Mouse (Mus musculus) liver, postnatal 0 days (tissue): ENCODE results near the gene Klhl24. TPM values are rescaled to one million over a fixed set of nuclear protein-coding genes. Genes with fewer than 3 reads are reported as not detected.
A peak's percentile ranks its signal among the peaks of the same experiment; 100 is the strongest.

Source experiments
- ATAC-seq: fragments of 200-750 bp; cut with Nextera tagmentation; 2 replicates; pipeline ENCODE4 v1.8.0; 2017; ENCODE audit warnings: mild to moderate bottlenecking, moderate library complexity
- DNase-seq: peaks from one replicate; pipeline ENCODE4 v3.0.0-alpha.2; 2016
- H3K27ac ChIP-seq: fragments of 300-500 bp; sonication (generic); 2 replicates; pipeline ENCODE4 v1.5.1; 2014; ENCODE audit warnings: antibody characterized with exemption, moderate library complexity, mild to moderate bottlenecking, low read depth
- H3K27me3 ChIP-seq: fragments of 300-500 bp; sonication (generic); 2 replicates; pipeline ENCODE4 v1.6.1; 2014; ENCODE audit warnings: low read length, control low read depth, mixed read lengths; ENCODE audit not compliant: insufficient read depth
- H3K36me3 ChIP-seq: fragments of 300-500 bp; sonication (generic); replicated peaks from 2 replicates; pipeline ENCODE4 v1.6.1; 2014; ENCODE audit warnings: mild to moderate bottlenecking, control low read depth, low read length, moderate library complexity, mixed read lengths; ENCODE audit not compliant: insufficient read depth
- H3K4me1 ChIP-seq: fragments of 300-500 bp; sonication (generic); 2 replicates; pipeline ENCODE4 v1.6.1; 2014; ENCODE audit warnings: antibody characterized with exemption, mild to moderate bottlenecking, control low read depth; ENCODE audit not compliant: insufficient read depth
- H3K4me2 ChIP-seq: fragments of 300-500 bp; sonication (generic); 2 replicates; pipeline ENCODE4 v1.6.1; 2014; ENCODE audit warnings: low read depth, mild to moderate bottlenecking, low read length, moderate library complexity, mixed read lengths
- H3K4me3 ChIP-seq: fragments of 300-500 bp; sonication (generic); 2 replicates; pipeline ENCODE4 v1.5.1; 2014; ENCODE audit warnings: low read depth, low read length
- H3K9ac ChIP-seq: fragments of 300-500 bp; sonication (generic); replicated peaks from 2 replicates; pipeline ENCODE4 v1.6.1; 2014; ENCODE audit warnings: mild to moderate bottlenecking, moderate library complexity
- H3K9me3 ChIP-seq: fragments of 300-500 bp; sonication (generic); 2 replicates; pipeline ENCODE4 v1.6.1; 2016; ENCODE audit warnings: mild to moderate bottlenecking, control low read depth, low read length, mixed read lengths
- CTCF ChIP-seq: sonication (generic); IDR thresholded peaks from 2 replicates; pipeline ENCODE4 v1.5.1; 2016; ENCODE audit warnings: antibody characterized with exemption, low read depth
- EP300 ChIP-seq: IDR thresholded peaks from 2 replicates; pipeline ENCODE4 v1.6.1; 2016; ENCODE audit warnings: antibody characterized with exemption, low read depth, mild to moderate bottlenecking
- WGBS: fragments of 180-500 bp; shearing (Covaris S2); extraction: QIAGEN DNeasy Blood & Tissue Kit; methylation state at CpG from one replicate; pipeline ENCODE4 v1.1.7; 2014; ENCODE audit not compliant: insufficient replicate concordance; 5-methylcytosine and 5-hydroxymethylcytosine counted together
- polyA plus RNA-seq: library from polyadenylated mRNA; unstranded; fragments of >200 nt; fragmentation: Nextera tagmentation; extraction: Ambion mirVana; gene quantifications from 2 replicates; pipeline ENCODE4 v1.2.1, GENCODE M21; 2015

The Klhl24 gene
- polyA plus RNA-seq, result 10.5 and 12.1 TPM in 2 replicates

DNA sequence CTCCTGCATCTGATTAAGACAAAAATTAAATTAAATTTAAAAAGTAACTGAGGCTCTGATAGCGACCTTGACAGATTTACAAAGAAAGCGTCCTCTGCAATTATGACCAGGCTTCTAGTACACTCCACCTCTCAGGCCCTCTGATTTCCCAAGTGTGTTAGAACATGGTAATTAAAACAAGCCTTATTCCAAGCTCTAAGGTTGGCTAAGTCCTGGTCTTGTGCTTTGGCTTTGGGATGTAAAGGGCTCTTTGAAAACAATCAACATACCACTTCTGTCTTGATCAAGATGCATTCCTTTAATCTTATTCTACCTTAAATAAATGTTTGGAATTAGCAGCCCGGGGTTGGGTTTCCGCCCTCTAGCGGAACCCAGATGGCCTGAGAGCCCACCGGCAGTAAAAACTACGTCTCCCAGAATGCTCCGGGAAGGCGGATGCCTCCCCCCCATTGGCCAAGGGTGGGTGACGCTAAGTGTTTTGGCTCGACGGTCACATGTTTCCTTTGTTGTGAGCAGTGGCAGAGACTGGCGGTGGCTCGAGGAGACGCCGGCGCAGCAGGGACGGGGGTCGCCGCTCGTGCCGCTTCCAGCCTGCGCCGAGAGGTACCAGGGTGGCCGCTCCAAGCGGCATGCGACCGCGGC, at the start of gene Klhl24:
TSS of gene Klhl24 (plus strand) at position 474 of the 642 bp plus-strand sequence.
- H3K9me3 ChIP-seq, result no peaks in the 10 kb centered on the region
- peak within 1 kb of the TSS; percentile 87 for H3K4me3 ChIP-seq
- 0 out of 2 replicates have a peak, but pooled peaks cover 3% of the 10 kb centered on the region for H3K36me3 ChIP-seq
- H3K4me2 ChIP-seq, result peak within 1 kb of the TSS; percentile 79
- H3K27me3 ChIP-seq, result no peaks in the 10 kb centered on the region
- H3K4me1 ChIP-seq, result 0 out of 2 replicates have a peak, but pooled peaks cover 3% of the 10 kb centered on the region
- 3% methylated on average over 29 of the region's 29 CpGs for WGBS
- ATAC-seq, result peak; percentile 86
- TF ChIP-seq EP300 (0 out of 2 replicates have a peak, but pooled peaks have one; percentile 14), CTCF (peak; percentile 83)
- peak; percentile 92 for DNase-seq
- H3K9ac ChIP-seq, result peak within 1 kb of the TSS; percentile 95
- H3K27ac ChIP-seq, result peak within 1 kb of the TSS; percentile 100

- H3K27me3 ChIP-seq, result no peaks in the 10 kb centered on the region
- DNase-seq (no peak), ATAC-seq (no peak)
- TF ChIP-seq CTCF (no peak), EP300 (no peak)
- no peak overlapping the region for H3K9ac ChIP-seq
- no peaks in the 10 kb centered on the region for H3K36me3 ChIP-seq
- 73% methylated on average over 3 of the region's 3 CpGs for WGBS
- H3K4me2 ChIP-seq, result no peak overlapping the region
- no peaks in the 10 kb centered on the region for H3K4me1 ChIP-seq
- H3K4me3 ChIP-seq, result no peak overlapping the region
- H3K27ac ChIP-seq, result no peak overlapping the region
- no peaks in the 10 kb centered on the region for H3K9me3 ChIP-seq
Measured at GRCm38 (mm10) chr16:20052655-20053054, 44.7 kb upstream of the Klhl24 start.

DNA sequence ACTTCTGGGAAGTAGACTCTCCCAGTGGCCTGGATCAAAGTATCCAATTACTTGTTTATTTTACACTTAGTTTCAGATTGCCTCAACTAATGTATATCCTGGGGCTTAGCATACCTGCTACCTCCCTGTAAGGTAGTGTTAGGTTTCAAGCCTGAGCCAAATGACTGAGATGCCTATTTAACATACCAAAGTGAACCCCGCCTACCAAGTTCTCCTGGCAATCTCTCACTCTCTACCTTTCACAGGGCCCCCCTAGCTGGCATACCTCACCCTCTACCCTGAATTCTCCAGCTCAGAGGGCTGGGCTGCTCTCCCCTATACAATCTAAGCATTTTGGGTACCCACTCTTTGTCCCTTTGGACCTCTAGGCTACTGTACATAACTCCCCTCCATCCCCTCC, 24.6 kb upstream of the Klhl24 start:
- 65% methylated on average over 1 of the region's 1 CpGs for WGBS
- Histone ChIP-seq H3K4me2 (no peak overlapping the region), H3K27ac (no peak overlapping the region), H3K4me3 (no peak overlapping the region), H3K4me1 (no peaks in the 10 kb centered on the region), H3K36me3 (no peaks in the 10 kb centered on the region), H3K9me3 (no peaks in the 10 kb centered on the region), H3K9ac (no peak overlapping the region), H3K27me3 (no peaks in the 10 kb centered on the region)
- ATAC-seq, result no peak
- no peak for DNase-seq
- TF ChIP-seq EP300 (no peak), CTCF (no peak)

DNA sequence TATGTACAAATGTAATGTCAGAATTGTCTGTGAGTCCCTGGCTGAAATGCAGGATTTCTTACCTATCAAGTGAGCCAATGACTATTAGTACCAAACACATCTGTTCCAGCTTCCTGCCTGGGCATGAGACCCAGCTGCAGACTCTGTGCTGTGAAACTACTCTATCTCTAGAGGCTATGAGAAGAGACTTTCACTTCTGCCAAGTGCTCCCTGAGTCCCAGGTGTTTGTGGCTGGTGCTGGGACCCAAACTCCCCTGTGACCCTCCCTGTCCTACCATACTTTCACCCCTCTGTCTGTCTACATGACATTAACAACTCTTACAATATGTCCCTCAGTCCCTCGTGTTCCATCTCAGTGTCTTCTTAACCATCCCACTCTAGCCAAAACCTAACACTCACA, 20.7 kb upstream of the Klhl24 start:
- no peak overlapping the region for H3K27ac ChIP-seq
- ATAC-seq (no peak), DNase-seq (peak; percentile 29)
- H3K4me3 ChIP-seq, result no peak overlapping the region
- WGBS, result 75% methylated on average over 1 of the region's 1 CpGs
- H3K4me2 ChIP-seq, result no peak overlapping the region
- H3K9me3 ChIP-seq, result no peaks in the 10 kb centered on the region
- H3K9ac ChIP-seq, result no peak overlapping the region
- TF ChIP-seq CTCF (no peak), EP300 (no peak)
- no peaks in the 10 kb centered on the region for H3K4me1 ChIP-seq
- no peaks in the 10 kb centered on the region for H3K36me3 ChIP-seq
- H3K27me3 ChIP-seq, result no peaks in the 10 kb centered on the region

- H3K9ac ChIP-seq, result no peak overlapping the region
Measured at GRCm38 (mm10) chr16:20080271-20080670, 17.1 kb upstream of the Klhl24 start.

GRCm38 (mm10) chr16:20084623-20085022, 12.7 kb upstream of the Klhl24 start:
- no peak for TF ChIP-seq EP300
- no peak for TF ChIP-seq CTCF
- H3K4me2 ChIP-seq, result no peak overlapping the region
- H3K36me3 ChIP-seq, result no peaks in the 10 kb centered on the region
- H3K27ac ChIP-seq, result peak overlapping the region; percentile 70; the same call in 1 of the 2 replicates
- DNase-seq (no peak), ATAC-seq (no peak)
- H3K4me1 ChIP-seq, result no peaks in the 10 kb centered on the region; the same call in 1 of the 2 replicates
- no peaks in the 10 kb centered on the region for H3K27me3 ChIP-seq
- H3K4me3 ChIP-seq, result no peak overlapping the region
- no peak overlapping the region for H3K9ac ChIP-seq
- 76% methylated on average over 1 of the region's 1 CpGs for WGBS
- no peaks in the 10 kb centered on the region for H3K9me3 ChIP-seq

More at GRCm38 (mm10) chr16:20080271-20080670, 17.1 kb upstream of the Klhl24 start:
- Histone ChIP-seq H3K4me3 (no peak overlapping the region), H3K27ac (no peak overlapping the region), H3K4me2 (no peak overlapping the region), H3K36me3 (no peaks in the 10 kb centered on the region), H3K4me1 (no peaks in the 10 kb centered on the region; the same call in 1 of the 2 replicates), H3K27me3 (no peaks in the 10 kb centered on the region), H3K9me3 (no peaks in the 10 kb centered on the region)
- DNase-seq (no peak), ATAC-seq (no peak)
- WGBS, result 74% methylated on average over 3 of the region's 3 CpGs
- no peak for TF ChIP-seq CTCF
- no peak for TF ChIP-seq EP300
